Mouse (Mus musculus): ENCODE data around the gene Best3.

GRCm38 (mm10) chr10:116962152-116962551 lies 24.0 kb upstream of the Best3 start:
- TF ChIP-seq CTCF (IDR thresholded peaks at IDR 0.05; ENCODE audit: low read depth) (no peak), EP300 (IDR thresholded peaks at IDR 0.05; ENCODE audit: low read depth) (no peak)
